Mouse (Mus musculus) retina, adult 2 months (tissue): Measurements from ENCODE around the gene Ncs1.

ENCODE experiments used
- DNase-seq: peaks from one replicate; pipeline ENCODE4 v3.0.0-alpha.2; 2012; ENCODE audit warnings: low read depth, low spot score

Ncs1 gene

GRCm38 (mm10) chr2:31339826-31340225, 94.2 kb downstream of the Ncs1 start:
- DNase-seq, result no peak

- no peak for DNase-seq
Observed at GRCm38 (mm10) chr2:31341726-31342535, 96.3 kb downstream of the Ncs1 start.
